Mouse (Mus musculus) large intestine, adult 2 months (tissue): ENCODE results near the gene Canx. TPM values are rescaled to one million over a fixed set of nuclear protein-coding genes. Genes with fewer than 3 reads are reported as not detected.

Experiments used
- polyA plus RNA-seq: library from polyadenylated mRNA; depleted of rRNA; stranded (reverse); fragments of >200 nt; gene quantifications from 2 replicates; pipeline ENCODE4 v1.2.3, GENCODE M21; 2012; rRNA removed

Canx gene
- polyA plus RNA-seq, 1 experiment, result 112 TPM

Other genes with a start within 250 kb of the Canx start
- 28.2 and 35.9 TPM in 2 replicates for gene Tbc1d9b, start 194.3 kb downstream of the Canx start, polyA plus RNA-seq
- gene Mrnip, start 151.2 kb downstream of the Canx start, polyA plus RNA-seq, result 4.9 and 5.0 TPM in 2 replicates
- 111 and 113 TPM in 2 replicates for gene Sqstm1, start 114.8 kb downstream of the Canx start, polyA plus RNA-seq
- 101 and 123 TPM in 2 replicates for gene Mgat4b, start 114.8 kb downstream of the Canx start, polyA plus RNA-seq
- gene Ltc4s, start 87.1 kb downstream of the Canx start, polyA plus RNA-seq, result 25.7 and 36.3 TPM in 2 replicates
- 7.1 and 9.3 TPM in 2 replicates for gene Maml1, start 33.4 kb downstream of the Canx start, polyA plus RNA-seq
- 0.17 and 0.30 TPM in 2 replicates for gene Cby3, start 28.8 kb upstream of the Canx start, polyA plus RNA-seq
- gene Hnrnph1, start 51.3 kb upstream of the Canx start, polyA plus RNA-seq, result 43.2 and 51.7 TPM in 2 replicates
- gene Rufy1, start 105.5 kb upstream of the Canx start, polyA plus RNA-seq, result 13.9 and 14.2 TPM in 2 replicates